Mouse (Mus musculus): ENCODE results near the gene Gmppb.

Gmppb gene

DNA sequence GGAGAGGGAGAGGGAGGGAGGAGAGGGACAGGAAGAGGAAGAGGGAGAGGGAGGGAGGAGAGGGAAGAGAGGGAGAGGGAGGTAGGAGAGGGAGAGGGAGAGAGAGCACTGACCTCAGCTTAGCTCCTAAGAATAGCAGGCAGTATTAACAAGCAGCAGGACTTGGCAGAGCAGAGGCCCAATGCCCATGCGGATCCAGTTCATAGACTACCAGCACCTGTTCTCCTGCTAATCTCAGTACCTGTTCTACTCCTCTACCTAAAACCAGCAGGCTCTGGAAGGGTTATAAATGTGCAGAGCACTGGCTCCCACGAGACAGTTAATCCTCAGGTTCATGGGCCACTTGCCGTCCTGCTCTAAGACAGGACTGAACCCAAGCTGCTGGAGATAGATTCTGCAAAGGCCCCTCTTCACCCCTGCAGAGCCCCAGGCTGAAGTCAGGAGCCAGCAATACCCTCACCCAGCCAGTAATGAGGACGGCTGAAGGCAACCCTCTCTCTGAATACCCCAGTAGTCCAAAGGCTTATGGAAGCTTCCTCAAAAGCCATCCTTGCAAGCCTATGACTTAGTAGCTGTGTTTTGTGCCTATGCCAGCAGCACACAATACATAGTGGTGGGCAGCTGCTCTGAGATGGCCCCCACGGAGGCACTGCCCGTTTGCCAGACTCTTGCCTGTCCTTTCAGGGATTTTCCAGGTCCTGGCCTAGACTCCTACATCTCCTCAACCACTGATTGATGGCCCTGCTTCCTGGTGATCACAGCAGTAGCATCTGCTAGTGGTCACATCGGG lies 24.3 kb downstream of the Gmppb start:
- DNase-seq (ENCODE audit: low read depth in 2 of 2, low spot score in 2 of 2) = no peak

DNA sequence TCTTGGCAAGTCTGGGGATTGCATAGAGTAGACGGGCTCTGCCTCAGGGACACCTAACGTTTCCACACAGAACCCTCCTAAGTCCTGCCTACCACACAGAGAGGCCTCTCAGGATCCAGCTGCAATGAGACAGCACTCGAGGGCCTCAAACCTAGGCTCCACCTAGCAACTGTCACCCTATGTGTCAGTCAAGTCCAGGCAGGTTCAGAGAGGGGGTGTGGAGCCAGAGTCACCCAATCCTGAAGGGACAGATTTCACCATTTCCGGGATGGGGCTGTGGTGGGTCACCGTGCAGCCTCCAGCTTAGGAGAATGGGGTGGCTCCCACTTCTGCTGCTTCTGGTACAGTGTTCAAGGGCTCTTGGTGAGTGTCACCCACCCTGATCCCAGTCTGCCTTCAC lies 31.1 kb downstream of the Gmppb start, which contains the start of gene Mst1:
Gene Mst1 (plus strand): TSS at position 269 of the 400 bp plus-strand sequence.
- DNase-seq (ENCODE audit: low read depth in 2 of 2, low spot score in 2 of 2) = no peak

DNA sequence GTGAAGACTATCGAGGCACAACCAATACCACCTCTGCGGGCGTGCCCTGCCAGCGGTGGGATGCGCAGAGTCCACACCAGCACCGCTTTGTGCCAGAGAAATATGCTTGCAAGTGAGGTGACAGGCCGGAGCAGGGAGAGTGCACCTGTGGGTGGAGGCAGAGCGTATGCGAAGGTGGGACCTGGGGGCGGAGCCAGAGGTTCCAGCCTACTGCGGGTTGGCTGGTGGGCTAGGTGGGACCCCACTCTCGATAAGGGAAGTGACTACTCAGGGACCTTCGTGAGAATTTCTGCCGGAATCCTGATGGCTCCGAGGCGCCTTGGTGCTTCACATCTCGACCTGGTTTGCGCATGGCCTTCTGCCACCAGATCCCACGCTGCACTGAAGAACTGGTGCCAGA lies 33.5 kb downstream of the Gmppb start:
- DNase-seq (ENCODE audit: low read depth in 2 of 2, low spot score in 2 of 2) = no peak

DNA sequence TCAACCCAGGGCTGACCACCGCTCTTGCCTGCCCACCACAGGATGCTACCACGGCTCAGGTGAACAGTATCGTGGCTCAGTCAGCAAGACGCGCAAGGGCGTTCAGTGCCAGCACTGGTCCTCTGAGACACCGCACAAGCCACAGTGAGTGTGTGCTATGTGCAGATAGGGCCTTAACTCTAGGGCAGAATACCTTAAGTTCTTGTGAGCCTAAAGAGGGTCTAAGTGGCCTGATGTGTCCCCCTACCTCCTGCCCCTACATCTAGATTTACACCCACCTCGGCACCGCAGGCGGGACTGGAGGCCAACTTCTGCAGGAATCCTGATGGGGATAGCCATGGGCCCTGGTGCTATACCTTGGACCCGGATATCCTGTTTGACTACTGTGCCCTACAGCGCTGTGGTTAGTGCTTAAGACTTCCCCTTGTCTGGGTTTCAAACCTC lies 34.0 kb downstream of the Gmppb start, which contains the start of gene Rnf123:
Gene Rnf123 (minus strand): TSS at position 359 of the 444 bp plus-strand sequence.
- DNase-seq (ENCODE audit: low read depth in 2 of 2, low spot score in 2 of 2) = peak in 1 of 2 experiments; percentile 26

DNA sequence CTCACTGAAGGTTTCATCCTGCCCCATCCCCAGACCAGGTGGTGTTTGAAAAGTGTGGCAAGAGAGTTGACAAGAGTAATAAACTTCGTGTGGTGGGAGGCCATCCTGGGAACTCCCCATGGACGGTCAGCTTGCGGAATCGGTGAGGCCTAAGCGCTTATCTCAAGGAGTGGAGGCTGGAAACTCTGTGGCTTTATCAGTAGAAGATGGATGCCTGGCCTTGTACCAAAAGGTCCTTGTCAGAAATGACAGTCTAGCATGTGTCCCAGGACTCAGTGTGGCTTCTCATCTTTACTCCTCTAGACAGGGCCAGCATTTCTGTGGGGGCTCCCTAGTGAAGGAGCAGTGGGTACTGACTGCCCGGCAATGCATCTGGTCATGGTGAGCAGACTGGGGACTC lies 34.5 kb downstream of the Gmppb start:
- DNase-seq (ENCODE audit: low read depth in 2 of 2, low spot score in 2 of 2) = no peak

DNA sequence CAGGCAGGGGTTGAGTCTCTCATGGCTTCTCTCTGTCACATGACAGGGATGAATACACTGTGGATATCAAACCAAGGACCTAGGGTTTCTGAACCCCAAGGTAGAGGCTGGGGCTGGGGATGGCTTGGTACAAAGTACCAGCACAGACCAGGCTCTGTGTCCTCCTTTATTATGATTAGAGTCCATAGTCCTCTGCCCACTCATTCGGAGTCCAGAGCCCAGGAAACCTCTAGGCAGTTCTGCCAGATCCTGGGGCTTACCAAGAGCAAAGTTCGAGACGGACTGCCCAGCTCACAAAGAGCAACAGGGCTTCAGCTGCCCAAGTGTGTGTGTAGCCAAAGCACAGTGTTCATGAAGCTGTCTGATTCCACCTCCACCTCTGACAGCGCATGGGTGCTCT lies 36.2 kb downstream of the Gmppb start:
- DNase-seq (ENCODE audit: low read depth in 2 of 2, low spot score in 2 of 2) = no peak

DNA sequence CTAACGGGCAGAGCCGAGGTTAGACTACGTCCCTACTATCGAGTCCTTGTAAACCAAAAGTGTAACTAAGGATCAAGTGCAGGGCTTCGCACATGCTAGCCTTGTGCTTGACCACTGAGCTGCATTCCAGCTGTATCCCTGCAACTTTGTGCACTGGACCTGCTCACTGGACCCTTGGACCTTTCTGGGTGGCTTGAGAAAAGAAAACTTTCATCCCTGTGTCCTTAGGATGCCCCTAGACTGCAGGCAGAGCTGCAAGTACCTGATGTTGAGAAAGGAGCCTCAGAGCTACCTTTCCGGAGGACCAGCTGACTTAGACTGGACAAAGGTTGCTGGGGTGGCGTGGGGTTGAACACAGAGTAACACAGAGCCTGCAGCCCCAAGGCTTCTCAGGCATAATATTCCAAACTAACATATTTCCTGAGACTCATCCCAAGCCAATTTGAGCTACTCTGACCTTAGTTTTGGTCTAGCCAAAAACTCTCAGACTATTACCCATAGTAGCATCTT lies 41.6 kb downstream of the Gmppb start:
- DNase-seq (ENCODE audit: low read depth in 2 of 2, low spot score in 2 of 2) = no peak

DNA sequence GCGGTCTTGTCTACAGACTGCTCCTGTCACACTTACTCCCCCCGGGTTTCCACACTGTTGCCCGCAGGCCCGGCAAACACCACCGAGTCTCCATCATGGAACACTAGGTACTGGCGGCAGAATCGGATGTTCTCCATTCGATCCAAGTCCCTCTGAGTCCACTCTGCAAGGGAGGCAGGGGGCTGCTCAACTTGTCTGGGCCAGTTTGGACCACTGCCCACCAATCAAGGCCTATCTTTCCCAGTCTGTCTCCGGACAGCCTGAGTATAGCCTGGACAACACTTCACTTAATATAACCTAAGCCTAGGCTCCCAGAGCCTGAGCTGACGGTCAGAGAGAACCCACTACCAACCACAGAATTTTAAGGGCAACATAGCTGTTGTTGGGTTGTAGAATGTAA lies 44.5 kb downstream of the Gmppb start:
- no peak for DNase-seq (ENCODE audit: low read depth in 2 of 2, low spot score in 2 of 2)

DNA sequence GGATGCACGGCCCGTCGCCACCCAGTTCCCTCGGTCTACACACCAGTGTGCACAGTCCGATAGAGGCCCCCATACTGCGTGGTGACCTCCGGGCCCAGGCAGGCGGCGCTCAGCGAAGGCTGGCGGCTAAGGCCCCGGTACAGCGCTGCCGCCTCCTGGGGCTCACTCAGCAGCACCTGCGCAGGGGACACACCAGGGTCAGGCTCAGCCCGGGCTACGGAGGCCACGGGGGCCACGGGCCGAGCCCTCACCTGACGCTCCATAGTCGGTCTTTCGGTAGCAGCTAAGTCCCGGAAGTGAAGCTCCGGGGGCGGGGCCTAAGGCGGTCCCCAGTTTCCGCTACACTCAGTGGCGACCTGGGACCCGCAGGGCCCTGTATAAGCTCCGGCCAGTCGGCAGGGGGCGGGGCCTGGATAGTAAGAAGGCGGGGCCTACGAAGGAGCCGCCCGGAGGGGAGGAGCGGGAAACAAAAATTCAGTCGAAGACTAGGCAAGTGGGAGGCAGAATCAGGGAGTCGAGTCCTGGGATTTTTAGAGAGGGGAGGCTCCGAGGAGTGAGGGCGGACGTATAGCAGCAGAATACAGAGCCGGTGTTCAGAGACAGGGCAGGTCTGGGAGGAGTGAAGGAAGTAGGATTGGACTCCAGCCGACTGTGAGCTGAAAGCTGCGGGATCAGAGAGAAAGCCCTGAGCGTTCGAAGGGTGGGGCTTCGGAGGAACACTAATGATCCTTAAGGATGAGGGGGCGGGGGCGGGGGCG lies 45.3 kb downstream of the Gmppb start, which contains the start of gene Apeh:
Gene Apeh (minus strand): TSS at position 423 of the 758 bp plus-strand sequence.
- peak; percentile 88 to 93 for DNase-seq (ENCODE audit: low read depth in 2 of 2, low spot score in 2 of 2)

DNA sequence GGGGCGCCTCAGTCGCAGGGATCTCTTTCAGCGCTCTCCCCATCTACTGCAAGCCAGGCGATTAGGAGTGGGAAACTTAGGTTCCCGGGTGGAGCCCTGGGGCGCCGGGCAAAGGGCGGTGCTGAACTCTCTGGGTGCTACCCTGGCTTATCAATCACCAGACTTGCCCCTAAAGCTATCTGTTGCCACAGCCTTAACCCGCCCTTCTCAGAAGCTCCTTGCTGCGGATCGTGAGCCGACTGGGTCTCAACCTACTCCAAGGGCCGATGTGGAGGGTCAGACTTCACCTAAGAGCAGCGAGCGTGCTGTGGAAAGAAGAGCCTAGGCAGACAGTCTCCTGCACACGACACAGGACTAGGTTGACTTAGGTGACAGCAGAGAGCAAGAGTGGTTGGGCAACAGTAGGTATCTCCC lies 46.0 kb downstream of the Gmppb start:
- DNase-seq (ENCODE audit: low read depth in 2 of 2, low spot score in 2 of 2) = no peak

DNA sequence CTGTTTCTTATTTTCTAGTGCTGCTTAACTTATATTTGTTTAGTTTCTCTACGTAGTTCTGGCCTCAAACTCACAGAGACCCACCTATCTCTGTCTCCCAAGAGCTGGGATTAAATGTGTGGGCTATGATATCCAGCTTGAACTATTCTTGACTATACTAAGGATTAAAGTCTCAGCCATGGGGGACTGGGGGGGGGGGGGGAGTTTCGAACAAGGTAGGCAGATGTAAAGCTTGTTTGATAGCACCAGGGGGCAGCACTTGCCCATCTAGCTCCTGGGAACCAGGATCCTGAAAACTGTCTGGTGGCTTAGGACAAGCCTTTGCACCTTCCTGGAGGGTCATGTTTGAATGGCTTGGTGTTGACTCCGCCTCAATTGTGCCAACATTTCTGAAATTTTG lies 46.5 kb downstream of the Gmppb start:
- peak; percentile 35 to 59 for DNase-seq (ENCODE audit: low read depth in 2 of 2, low spot score in 2 of 2)

DNA sequence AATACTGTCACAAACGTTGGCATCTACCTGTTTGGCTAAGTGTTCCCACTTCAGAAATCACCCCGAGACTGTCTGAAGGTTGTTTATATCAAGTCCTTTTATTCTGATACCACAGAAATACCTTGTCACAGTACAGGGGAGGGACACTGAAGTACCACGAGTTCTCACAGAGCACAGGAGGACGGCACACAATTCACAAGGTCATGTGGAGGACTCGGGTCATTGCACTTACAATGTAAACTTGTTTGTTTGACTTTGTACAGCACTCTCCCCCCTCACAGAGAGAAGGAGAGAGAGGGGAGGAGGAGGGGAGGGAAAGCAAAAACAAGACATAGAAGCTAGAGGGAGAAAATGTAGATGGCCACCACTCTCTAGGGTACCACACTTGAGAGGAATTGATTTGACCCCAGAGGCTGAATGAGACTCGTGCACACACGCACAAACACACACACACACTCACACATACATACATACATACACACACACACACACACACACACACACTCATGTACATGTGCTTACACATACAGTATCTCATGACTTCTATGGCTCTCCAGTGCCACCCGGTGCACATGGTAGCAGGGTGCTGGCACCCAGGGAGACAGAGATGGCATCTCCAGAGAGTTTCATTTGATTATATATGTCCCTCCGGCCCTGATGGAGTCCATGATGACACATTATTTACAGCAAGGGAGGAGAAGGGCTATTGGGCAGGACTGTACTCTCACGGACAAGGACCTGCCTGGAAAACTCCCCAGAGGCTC lies 47.1 kb downstream of the Gmppb start:
- DNase-seq (ENCODE audit: low read depth in 2 of 2, low spot score in 2 of 2) = no peak

DNA sequence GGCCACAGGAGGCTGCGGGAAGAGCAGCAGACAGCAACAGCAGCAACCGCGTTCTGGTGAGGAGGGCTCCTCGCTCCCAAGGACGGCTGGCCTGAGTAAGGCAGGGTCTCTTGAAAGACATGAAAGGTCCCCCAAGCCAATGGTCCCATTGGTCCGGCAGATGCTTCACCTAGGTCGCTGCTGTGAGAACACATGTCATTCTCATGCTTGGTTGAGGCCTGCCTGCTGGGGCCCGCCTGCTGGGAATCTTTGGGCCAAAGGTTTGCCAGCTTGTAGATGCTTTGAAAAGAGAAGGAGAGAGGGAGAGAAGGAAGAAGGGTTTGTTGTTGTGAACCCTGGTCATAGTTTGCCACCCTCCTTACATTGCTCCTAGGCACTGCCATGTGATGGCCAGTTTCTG lies 50.6 kb downstream of the Gmppb start:
- no peak for DNase-seq (ENCODE audit: low read depth in 2 of 2, low spot score in 2 of 2)
